In genomic region chr3:87467011-87467410, GRCm38 (mm10) we compare ENCODE assay signal across 33 mouse cellular contexts. TPM values are rescaled to one million over a fixed set of nuclear protein-coding genes. Genes with fewer than 3 reads are reported as not detected.
DNase-seq lines count a peak whose midpoint lies in the region; ATAC-seq lines count a peak whose summit lies in the region.
"Had no signal": no experiment of that assay in that cellular context is flagged by ENCODE, and none has a peak within 500 bp of the region (broad histone marks: within the 10 kb centered on the region; RNA-seq: fewer than 3 reads in every experiment).

No protein-coding gene starts in this region.

- no peak overlapping the region for H3K9ac ChIP-seq in kidney, embryonic 14.5 days (ENCODE audit: low read depth, low read length)
- H3K9ac ChIP-seq in midbrain, embryonic 16.5 days (ENCODE audit: low read depth, low read length) = no peak overlapping the region
- H3K9ac ChIP-seq: forebrain, embryonic 13.5 days; hindbrain, embryonic 13.5 days; intestine, embryonic 15.5 days had no signal

- 68% methylated on average over 6 of the region's 6 CpGs for WGBS in heart, embryonic 10.5 days
- WGBS in kidney, embryonic 14.5 days = 82% methylated on average over 6 of the region's 6 CpGs
- 78% methylated on average over 6 of the region's 6 CpGs for WGBS in midbrain, embryonic 16.5 days

- H3K27me3 ChIP-seq in heart, embryonic 10.5 days (ENCODE audit: insufficient read depth, poor library complexity, severe bottlenecking) = no peaks in the 10 kb centered on the region
- no peaks in the 10 kb centered on the region for H3K27me3 ChIP-seq in kidney, embryonic 14.5 days (ENCODE audit: control insufficient read depth, insufficient read depth, low read length)
- H3K27me3 ChIP-seq in midbrain, embryonic 16.5 days (ENCODE audit: control insufficient read depth, insufficient read depth, low read depth, low read length) = no peaks in the 10 kb centered on the region
- H3K27me3 ChIP-seq: CH12.LX; forebrain, embryonic 13.5 days; hindbrain, embryonic 13.5 days; intestine, embryonic 15.5 days had no signal

- H3K4me2 ChIP-seq in kidney, embryonic 14.5 days (replicated peaks; ENCODE audit: low read depth, low read length) = no peak overlapping the region
- no peak overlapping the region for H3K4me2 ChIP-seq in midbrain, embryonic 16.5 days (ENCODE audit: low read length)
- H3K4me2 ChIP-seq: forebrain, embryonic 13.5 days; heart, embryonic 11.5 days; hindbrain, embryonic 13.5 days; intestine, embryonic 15.5 days had no signal

- peak; percentile 72 for DNase-seq in heart, adult 11 months
- no peak for DNase-seq in heart, postnatal 36 days
- peak; percentile 35 for DNase-seq in ZHBTc4 (ENCODE audit: low read depth, low spot score)
- DNase-seq in heart, embryonic 10.5 days (ENCODE audit: low spot score) = no peak
- DNase-seq: adrenal gland, adult 2 months; adrenal gland, postnatal 14 days; B cell, adult 2 months; cerebellum, adult 11 months; cerebellum, adult 2 months; cerebellum, postnatal 10 days; cerebellum, postnatal 36 days; gastrocnemius, postnatal 10 days; gastrocnemius, postnatal 36 days; heart, adult 2 months had no signal

- peak; percentile 74 for ATAC-seq in megakaryocyte, adult 5-6 weeks (ENCODE audit: poor library complexity, severe bottlenecking)
- no peak for ATAC-seq in kidney, embryonic 14.5 days (ENCODE audit: low FRiP score, low TSS enrichment)
- no peak for ATAC-seq in midbrain, embryonic 16.5 days
- ATAC-seq: forebrain, embryonic 13.5 days; forebrain, embryonic 16.5 days; hindbrain, embryonic 16.5 days; intestine, embryonic 15.5 days had no signal

- no peak overlapping the region for H3K27ac ChIP-seq in heart, embryonic 10.5 days
- no peak overlapping the region for H3K27ac ChIP-seq in kidney, embryonic 14.5 days (ENCODE audit: low read depth, low read length)
- no peak overlapping the region for H3K27ac ChIP-seq in midbrain, embryonic 16.5 days (ENCODE audit: low read length)
- H3K27ac ChIP-seq: forebrain, embryonic 10.5 days; forebrain, embryonic 13.5 days; heart, adult 2 months; hindbrain, embryonic 10.5 days; hindbrain, embryonic 13.5 days; intestine, embryonic 15.5 days had no signal

- no peaks in the 10 kb centered on the region for H3K36me3 ChIP-seq in heart, embryonic 10.5 days
- H3K36me3 ChIP-seq in kidney, embryonic 14.5 days (ENCODE audit: control insufficient read depth, insufficient read depth, low read length) = no peaks in the 10 kb centered on the region
- H3K36me3 ChIP-seq in midbrain, embryonic 16.5 days (ENCODE audit: control insufficient read depth, insufficient read depth, low read length) = no peaks in the 10 kb centered on the region
- H3K36me3 ChIP-seq: forebrain, embryonic 10.5 days; hindbrain, embryonic 10.5 days; hindbrain, embryonic 13.5 days; intestine, embryonic 15.5 days had no signal

- no peaks in the 10 kb centered on the region for H3K9me3 ChIP-seq in heart, embryonic 10.5 days
- H3K9me3 ChIP-seq in kidney, embryonic 14.5 days (ENCODE audit: control insufficient read depth, low read length) = 0 out of 2 replicates have a peak, but pooled peaks cover 3% of the 10 kb centered on the region
- H3K9me3 ChIP-seq in midbrain, embryonic 16.5 days (replicated peaks; ENCODE audit: control insufficient read depth, low read length, poor library complexity, severe bottlenecking) = no peaks in the 10 kb centered on the region
- H3K9me3 ChIP-seq: intestine, embryonic 15.5 days had no signal

- H3K4me3 ChIP-seq in heart, embryonic 10.5 days = no peak overlapping the region
- no peak overlapping the region for H3K4me3 ChIP-seq in kidney, embryonic 14.5 days (ENCODE audit: low read length)
- H3K4me3 ChIP-seq in midbrain, embryonic 16.5 days (ENCODE audit: low read depth, low read length) = no peak overlapping the region
- H3K4me3 ChIP-seq: forebrain, embryonic 10.5 days; forebrain, embryonic 13.5 days; heart, adult 2 months; hindbrain, embryonic 10.5 days; hindbrain, embryonic 13.5 days; intestine, embryonic 15.5 days had no signal

- H3K4me1 ChIP-seq in heart, embryonic 10.5 days = no peaks in the 10 kb centered on the region
- no peaks in the 10 kb centered on the region for H3K4me1 ChIP-seq in kidney, embryonic 14.5 days (ENCODE audit: control insufficient read depth, insufficient read depth, low read length)
- H3K4me1 ChIP-seq in midbrain, embryonic 16.5 days (ENCODE audit: control insufficient read depth, insufficient read depth, low read length) = no peaks in the 10 kb centered on the region
- H3K4me1 ChIP-seq: forebrain, embryonic 10.5 days; forebrain, embryonic 13.5 days; hindbrain, embryonic 10.5 days; hindbrain, embryonic 13.5 days; intestine, embryonic 15.5 days had no signal

- intact Hi-C loops in heart, postnatal 36 days (cut with DNase I) = no loop called here

RNA-seq across cellular contexts. Expression of gene Fcrl5, which starts 31.4 kb away (rescaled TPM):
- not detected for total RNA-seq in heart, postnatal 36 days (2021)
- not detected in 2 replicates for total RNA-seq in megakaryocyte, adult 5-6 weeks (2015)
- not detected in 2 replicates for total RNA-seq in megakaryocyte, adult 5-6 weeks (2017)
- polyA plus RNA-seq in heart, embryonic 10.5 days (2016; fragmentation: Nextera tagmentation; extraction: Ambion mirVana) = not detected in 2 replicates
- not detected in 2 replicates for polyA plus RNA-seq in kidney, embryonic 14.5 days (2014; fragmentation: Nextera tagmentation; extraction: Ambion mirVana)
- not detected in 2 replicates for polyA plus RNA-seq in midbrain, embryonic 16.5 days (2015; fragmentation: Nextera tagmentation; extraction: Ambion mirVana)
- total RNA-seq: adrenal gland, adult 2 months; adrenal gland, postnatal 14 days; adrenal gland, postnatal 4 days; gastrocnemius, adult 18-20 months; gastrocnemius, postnatal 10 days; gastrocnemius, postnatal 36 days; heart, postnatal 25 days had no signal
- polyA plus RNA-seq: adrenal gland, adult 2 months; cerebellum, adult 2 months; embryonic facial prominence, embryonic 11.5 days; embryonic facial prominence, embryonic 14.5 days; forebrain, embryonic 10.5 days; forebrain, embryonic 13.5 days; forebrain, embryonic 16.5 days; heart, embryonic 11.5 days; heart, embryonic 14.5 days; heart, postnatal 0 days; hindbrain, embryonic 10.5 days; hindbrain, embryonic 13.5 days; hindbrain, embryonic 16.5 days; intestine, embryonic 15.5 days had no signal

RNA-seq across cellular contexts. Expression of gene Etv3, which starts 58.2 kb away (rescaled TPM):
- total RNA-seq in heart, postnatal 36 days (2021) = 10 to 100 TPM; 19.2 to 20.0 TPM
- total RNA-seq in megakaryocyte, adult 5-6 weeks (2015) = 12.9 and 13.8 TPM in 2 replicates
- total RNA-seq in megakaryocyte, adult 5-6 weeks (2017) = 14.6 and 16.7 TPM in 2 replicates
- polyA plus RNA-seq in heart, embryonic 10.5 days (2016; fragmentation: Nextera tagmentation; extraction: Ambion mirVana) = 11.7 and 13.1 TPM in 2 replicates
- polyA plus RNA-seq in kidney, embryonic 14.5 days (2014; fragmentation: Nextera tagmentation; extraction: Ambion mirVana) = 8.2 and 9.7 TPM in 2 replicates
- 9.7 and 11.4 TPM in 2 replicates for polyA plus RNA-seq in midbrain, embryonic 16.5 days (2015; fragmentation: Nextera tagmentation; extraction: Ambion mirVana)

Comparison
In these comparisons a context has a peak if more than half of its experiments do, and no peak if none do; other contexts are left out.
1. DNase-seq: peak in heart, adult 11 months (single experiment) and ZHBTc4 (single experiment); none in heart, postnatal 36 days (0 of 2) and heart, embryonic 10.5 days (single experiment).